Mouse (Mus musculus) MN1 (cell line): ENCODE measurements at regions not wholly inside any gene's neighbourhood (a gene's known extent, or its start where the extent isn't known, plus 50 kb on each side); places are given as distances from the start of the nearest gene placed in this dataset.
"Not testable (repeated sequence)": the region's sequence is repeated elsewhere in the genome, so short reads cannot be mapped to it uniquely, and the experiment has no call there.

Source experiments
- DNase-seq: peaks from one replicate; pipeline ENCODE4 v3.0.0-alpha.2; 2016; ENCODE audit warnings: low spot score

DNA sequence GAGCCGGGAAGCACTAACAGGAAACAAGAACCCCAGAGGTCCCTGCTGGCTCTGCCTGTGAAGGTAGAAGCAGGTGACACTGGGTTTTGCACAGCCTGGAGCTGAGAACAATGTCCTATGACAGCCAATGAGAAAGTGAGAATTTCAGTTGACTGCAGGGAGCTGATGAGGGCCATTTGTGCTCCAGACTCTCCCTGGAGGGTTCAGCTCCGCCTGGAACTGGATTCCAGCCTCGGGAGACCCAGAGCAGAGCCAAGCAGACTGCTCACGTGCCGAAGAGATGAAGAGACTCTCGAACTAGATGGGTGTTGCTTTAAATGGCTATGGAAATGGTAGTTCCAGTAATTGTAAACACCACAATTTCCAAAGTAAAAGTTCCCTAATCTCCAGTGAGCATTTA, 93.5 kb downstream of the Cand1 start:
- DNase-seq, result no peak

- DNase-seq, result no peak
Measured at GRCm38 (mm10) chr10:119142866-119143265, 97.0 kb downstream of the Cand1 start.

DNA sequence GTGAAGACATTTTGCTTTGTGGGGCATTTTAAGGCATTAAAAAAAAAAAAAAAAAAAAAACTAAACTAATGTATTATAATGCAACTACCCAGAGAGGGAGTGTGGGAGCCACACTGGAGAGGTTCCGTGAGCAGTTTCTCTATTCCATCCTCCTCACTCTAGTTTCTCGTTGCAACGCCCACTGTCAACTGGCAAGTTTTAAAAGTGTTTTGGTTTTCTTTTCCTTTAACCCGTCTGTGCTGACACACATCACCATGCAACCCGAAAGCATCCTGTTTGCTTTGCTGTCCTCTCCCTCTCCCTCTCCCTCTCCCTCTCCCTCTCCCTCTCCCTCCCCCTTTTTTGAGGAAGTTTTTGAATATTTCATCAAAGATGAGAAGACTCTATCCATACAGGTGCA, 97.5 kb downstream of the Cand1 start:
- DNase-seq, result no peak

GRCm38 (mm10) chr10:119138237-119138636, 101.6 kb downstream of the Cand1 start:
- no peak for DNase-seq

- DNase-seq, result no peak
Measured at GRCm38 (mm10) chr10:119135489-119135924, 104.3 kb downstream of the Cand1 start.

DNA sequence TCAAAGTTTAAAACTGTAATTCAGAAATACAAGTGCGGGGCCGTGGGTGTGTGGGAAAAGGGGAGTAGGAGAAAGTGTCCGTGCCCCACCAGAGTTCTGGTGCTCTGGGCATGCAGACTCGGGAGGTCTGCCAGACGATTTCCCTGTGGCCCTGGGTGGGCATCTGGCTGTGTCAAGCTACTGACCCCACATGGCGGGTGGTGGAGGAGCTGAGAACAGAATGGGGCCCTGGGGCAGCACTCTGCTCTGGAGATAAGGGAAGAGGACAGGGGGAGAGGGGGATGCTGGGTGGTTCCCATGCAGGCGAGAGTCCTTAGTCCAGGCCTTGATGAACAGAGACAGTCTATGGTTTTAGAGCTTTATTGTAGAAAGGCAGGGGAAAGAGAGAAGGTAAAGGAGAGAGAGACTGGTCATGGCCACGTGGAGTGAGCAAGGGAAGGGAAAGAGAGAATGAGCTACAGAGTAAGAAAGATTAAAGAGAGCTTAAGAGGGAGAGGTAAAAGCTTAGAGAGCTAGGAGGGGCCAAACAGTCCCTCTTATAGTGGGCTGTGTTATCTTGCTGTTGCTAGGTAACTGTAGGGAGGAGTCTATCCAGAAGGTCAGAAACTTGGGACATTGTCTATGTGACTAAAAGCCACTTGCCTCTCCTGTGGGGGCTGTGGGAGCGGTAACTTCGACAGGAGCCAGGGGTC, 104.9 kb downstream of the Cand1 start:
- DNase-seq, result no peak

GRCm38 (mm10) chr10:119131977-119132376, 107.9 kb downstream of the Cand1 start:
- no peak for DNase-seq

- DNase-seq, result no peak
Measured at GRCm38 (mm10) chr10:119130676-119131075, 109.2 kb downstream of the Cand1 start.

GRCm38 (mm10) chr10:119128035-119128434, 111.8 kb downstream of the Cand1 start:
- DNase-seq, result no peak

- no peak for DNase-seq
Measured at GRCm38 (mm10) chr10:119123517-119123916, 116.3 kb downstream of the Cand1 start.

DNA sequence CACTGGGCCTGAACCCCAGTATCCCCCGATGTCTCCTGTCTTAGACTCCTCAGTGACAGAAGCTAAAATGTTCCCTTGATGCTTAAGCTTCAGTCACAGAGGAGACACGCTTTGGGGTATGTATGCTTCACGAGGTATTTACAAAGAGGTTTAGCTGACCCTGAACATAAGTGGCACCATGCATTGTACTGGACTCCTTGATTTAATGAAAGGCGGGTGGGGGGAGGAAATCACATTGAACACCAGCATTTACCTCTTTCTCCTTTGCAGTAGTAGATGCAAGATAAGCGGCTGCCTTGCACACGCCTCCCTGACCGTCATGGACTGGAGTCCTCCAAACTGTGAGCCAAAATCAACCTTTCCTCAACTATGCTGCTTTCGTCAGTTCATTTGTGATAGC, 117.5 kb downstream of the Cand1 start:
- DNase-seq, result no peak

GRCm38 (mm10) chr10:119121575-119121974, 118.3 kb downstream of the Cand1 start:
- no peak for DNase-seq

DNA sequence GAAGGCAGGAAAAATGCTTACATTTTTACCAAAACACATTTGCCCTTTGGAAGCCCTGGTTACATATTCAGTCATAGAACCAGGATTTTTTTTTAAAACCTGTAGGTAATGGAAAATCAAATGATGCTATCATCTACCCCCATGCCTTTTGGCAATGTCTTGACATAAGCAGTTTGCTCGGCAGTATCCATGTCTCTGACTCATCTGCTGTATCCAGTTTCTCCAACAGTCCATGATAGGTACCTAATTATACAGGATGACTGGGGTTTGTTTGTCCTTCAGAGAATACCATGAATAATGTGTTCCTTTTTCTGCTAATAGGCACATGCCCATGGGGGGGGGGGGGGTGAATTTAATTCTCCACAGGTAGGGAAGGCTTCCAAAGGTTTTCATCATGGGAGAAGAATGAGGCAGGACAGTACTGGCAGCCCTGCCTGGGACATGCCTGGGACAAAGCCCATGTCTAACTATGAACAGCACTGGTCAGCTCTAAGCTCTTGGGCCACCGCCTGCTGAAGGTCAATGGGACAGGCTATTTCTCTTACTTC, 122.9 kb downstream of the Cand1 start:
- DNase-seq, result no peak

DNA sequence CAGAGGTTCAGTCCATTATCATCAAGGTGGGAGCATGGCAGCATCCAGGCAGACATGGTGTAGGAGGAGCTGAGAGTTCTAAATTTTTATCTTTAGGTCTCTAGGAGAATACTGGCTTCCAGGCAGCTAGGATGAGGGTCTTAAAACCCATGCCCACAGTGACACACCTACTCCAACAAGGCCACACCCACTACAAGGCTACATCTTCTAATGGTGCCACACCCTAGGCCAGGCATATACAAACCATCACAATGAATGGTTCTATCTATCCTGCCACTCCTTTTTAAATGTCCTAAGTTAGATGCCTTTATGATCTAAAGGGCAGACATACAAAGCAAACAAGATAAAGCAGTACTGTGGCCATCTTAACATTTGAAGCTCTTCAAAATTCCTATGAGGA, 124.7 kb downstream of the Cand1 start:
- not testable (repeated sequence) for DNase-seq

DNA sequence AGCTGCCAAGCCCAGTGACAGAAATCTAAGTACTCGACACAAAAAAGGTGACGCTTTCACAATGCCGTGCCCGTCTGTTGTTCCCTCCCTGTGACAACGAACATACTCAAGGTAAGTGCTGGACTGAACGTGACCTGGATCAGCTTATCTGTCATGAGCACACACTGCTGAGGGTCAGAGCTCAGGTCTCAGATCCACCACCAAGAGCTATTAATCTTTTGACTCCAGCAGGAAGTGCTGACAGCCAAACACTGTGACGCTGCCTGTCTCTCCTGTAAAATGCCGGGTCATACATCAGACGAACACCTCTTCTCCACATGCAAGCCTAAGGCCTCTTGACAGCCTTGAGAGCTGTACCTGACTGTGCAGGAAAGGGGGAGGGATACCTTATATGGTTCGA, 125.2 kb downstream of the Cand1 start:
- DNase-seq, result no peak

DNA sequence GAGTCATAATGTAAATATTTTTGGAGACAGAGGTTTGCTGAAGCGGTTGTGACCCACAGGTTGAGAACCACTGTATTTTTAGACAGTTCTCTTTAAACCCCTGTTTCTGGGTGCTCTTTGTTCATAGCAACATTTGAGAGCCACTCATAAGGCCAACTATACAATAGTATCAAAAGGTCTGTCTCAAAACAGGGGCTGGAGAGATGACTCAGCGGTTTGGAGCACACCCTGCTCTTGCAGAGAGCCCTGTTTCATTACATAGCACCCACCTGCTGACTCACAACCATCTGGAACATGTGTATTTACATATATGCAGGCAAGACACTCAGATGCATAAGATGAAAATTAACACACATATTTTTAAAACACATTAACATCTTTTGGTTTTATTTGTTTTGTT, 128.0 kb downstream of the Cand1 start:
- DNase-seq, result no peak

GRCm38 (mm10) chr10:119111409-119111808, 128.4 kb downstream of the Cand1 start:
- DNase-seq, result no peak

- no peak for DNase-seq
Measured at GRCm38 (mm10) chr10:119110614-119111013, 129.2 kb downstream of the Cand1 start.

DNA sequence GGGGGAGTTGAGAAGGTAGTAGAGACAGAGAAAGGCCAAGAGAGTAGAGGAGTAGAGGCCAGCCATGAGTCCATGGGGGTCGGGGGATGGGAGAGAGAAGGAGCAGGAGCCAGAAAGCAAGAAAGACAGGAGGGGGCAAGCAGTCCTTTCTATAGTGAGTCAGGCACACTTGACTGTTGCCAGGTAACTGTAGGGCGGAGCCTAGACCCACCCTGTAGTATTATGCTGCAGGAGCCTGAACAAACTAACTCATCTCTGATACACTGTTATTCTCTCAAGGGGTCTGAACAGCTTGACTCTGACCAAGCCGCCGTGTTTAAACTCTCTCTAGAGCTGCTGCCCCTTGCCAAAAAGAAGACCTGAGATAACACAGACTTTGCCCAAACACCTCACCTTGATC, 130.6 kb downstream of the Cand1 start:
- DNase-seq, result no peak

GRCm38 (mm10) chr10:119107728-119108127, 132.1 kb downstream of the Cand1 start:
- no peak for DNase-seq

DNA sequence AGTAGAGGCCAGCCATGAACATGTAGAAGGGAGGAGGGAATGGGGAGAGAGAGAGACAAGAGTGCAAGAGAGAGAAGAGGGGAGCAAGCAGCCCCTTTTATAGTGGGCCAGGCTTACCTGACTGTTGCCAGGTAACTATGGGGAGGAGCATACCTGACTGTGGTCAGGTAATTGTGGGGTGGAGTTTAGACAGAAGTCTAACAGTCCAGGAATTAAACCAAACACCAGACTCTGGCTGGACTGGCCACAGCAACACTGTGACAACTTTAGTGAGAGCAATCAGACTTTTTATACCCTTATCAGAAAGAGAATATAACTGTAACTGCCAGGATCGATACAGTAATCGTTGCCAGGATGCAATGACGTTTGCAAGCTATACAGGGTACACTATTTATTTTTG, 133.8 kb downstream of the Cand1 start:
- no peak for DNase-seq

GRCm38 (mm10) chr10:119105279-119105881, 134.5 kb downstream of the Cand1 start:
- no peak for DNase-seq

DNA sequence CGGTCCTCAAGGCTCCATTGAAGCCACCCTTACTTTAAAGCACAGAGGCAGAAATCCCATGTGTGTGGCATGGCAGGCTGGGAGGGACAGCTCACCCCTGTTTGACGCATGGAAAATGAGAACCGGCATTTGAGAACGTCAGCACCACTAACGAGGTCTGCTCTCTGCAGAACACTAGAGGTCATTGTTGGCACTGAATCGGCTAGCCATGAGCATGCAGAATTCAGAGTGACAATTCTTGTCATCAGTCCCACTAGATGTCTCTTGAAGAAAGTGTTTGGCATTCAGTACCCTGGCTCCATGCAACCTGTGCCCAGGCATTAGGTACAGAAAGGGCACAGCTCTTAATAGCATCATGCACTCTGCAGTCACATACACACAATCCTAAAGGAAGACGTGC, 139.3 kb downstream of the Cand1 start:
- DNase-seq, result no peak
